Mouse (Mus musculus): ENCODE results near the gene Creb3l1.

Creb3l1 gene

GRCm38 (mm10) chr2:91936154-91936553 is 88.1 kb downstream of the Creb3l1 start:
- peak; percentile 47 for DNase-seq

GRCm38 (mm10) chr2:91934826-91935525 is 89.3 kb downstream of the Creb3l1 start:
- DNase-seq, result peak; percentile 79

- DNase-seq, result no peak
Observed at GRCm38 (mm10) chr2:91934016-91934415, 90.3 kb downstream of the Creb3l1 start.

- DNase-seq, result peak; percentile 90
Observed at GRCm38 (mm10) chr2:91933471-91933870, 90.8 kb downstream of the Creb3l1 start.

- DNase-seq, result peak; percentile 82
Observed at GRCm38 (mm10) chr2:91932737-91933350, 91.5 kb downstream of the Creb3l1 start.
